Mouse (Mus musculus): ENCODE results near the gene Ear2. TPM values are rescaled to one million over a fixed set of nuclear protein-coding genes. Genes with fewer than 3 reads are reported as not detected.
"Not testable (repeated sequence)": the region's sequence is repeated elsewhere in the genome, so short reads cannot be mapped to it uniquely, and the experiment has no call there.

Gene Ear2
- polyA plus RNA-seq (2015; fragmentation: Nextera tagmentation; extraction: Ambion mirVana): 0.29 TPM in 1 of 2 replicates, not detected in the other

GRCm38 (mm10) chr14:44102354-44102753, at the start of gene Ear2:
TSS of gene Ear2 (plus strand) at chr14:44102654.
- not testable (repeated sequence) for H3K4me3 ChIP-seq; H3K27me3 ChIP-seq (replicated peaks); H3K4me1 ChIP-seq; H3K9ac ChIP-seq; H3K27ac ChIP-seq (replicated peaks); H3K36me3 ChIP-seq; H3K9me3 ChIP-seq; H3K4me2 ChIP-seq; ATAC-seq (ENCODE audit: extremely low read depth, insufficient number of reproducible peaks, low FRiP score, low TSS enrichment)
- WGBS: 70% methylated on average over 2 of the region's 2 CpGs

- H3K9me3 ChIP-seq; H3K4me2 ChIP-seq; ATAC-seq (ENCODE audit: extremely low read depth, insufficient number of reproducible peaks, low FRiP score, low TSS enrichment); H3K4me1 ChIP-seq; H3K27ac ChIP-seq (replicated peaks); H3K36me3 ChIP-seq; H3K4me3 ChIP-seq; H3K9ac ChIP-seq; H3K27me3 ChIP-seq (replicated peaks): not testable (repeated sequence)
- 59% methylated on average over 1 of the region's 1 CpGs for WGBS
Observed at GRCm38 (mm10) chr14:44067879-44068278, 34.6 kb upstream of the Ear2 start.

- H3K27ac ChIP-seq (replicated peaks); H3K36me3 ChIP-seq; ATAC-seq (ENCODE audit: extremely low read depth, insufficient number of reproducible peaks, low FRiP score, low TSS enrichment); H3K9ac ChIP-seq; H3K4me2 ChIP-seq; H3K4me3 ChIP-seq; H3K27me3 ChIP-seq (replicated peaks); H3K9me3 ChIP-seq; H3K4me1 ChIP-seq: not testable (repeated sequence)
- 79% methylated on average over 2 of the region's 3 CpGs for WGBS
Observed at GRCm38 (mm10) chr14:44070595-44070994, 31.9 kb upstream of the Ear2 start.

GRCm38 (mm10) chr14:44077785-44078341, 24.6 kb upstream of the Ear2 start:
- not testable (repeated sequence) for H3K9ac ChIP-seq; H3K4me2 ChIP-seq; H3K9me3 ChIP-seq; H3K27me3 ChIP-seq (replicated peaks); H3K36me3 ChIP-seq; H3K27ac ChIP-seq (replicated peaks); ATAC-seq (ENCODE audit: extremely low read depth, insufficient number of reproducible peaks, low FRiP score, low TSS enrichment); H3K4me1 ChIP-seq; H3K4me3 ChIP-seq
- 63% methylated on average over 5 of the region's 5 CpGs for WGBS

- 78% methylated on average over 1 of the region's 1 CpGs for WGBS
- H3K27me3 ChIP-seq (replicated peaks); H3K36me3 ChIP-seq; H3K27ac ChIP-seq (replicated peaks); H3K4me2 ChIP-seq; H3K4me3 ChIP-seq; H3K4me1 ChIP-seq; H3K9ac ChIP-seq; H3K9me3 ChIP-seq; ATAC-seq (ENCODE audit: extremely low read depth, insufficient number of reproducible peaks, low FRiP score, low TSS enrichment): not testable (repeated sequence)
Observed at GRCm38 (mm10) chr14:44086588-44086987, 15.9 kb upstream of the Ear2 start.

DNA sequence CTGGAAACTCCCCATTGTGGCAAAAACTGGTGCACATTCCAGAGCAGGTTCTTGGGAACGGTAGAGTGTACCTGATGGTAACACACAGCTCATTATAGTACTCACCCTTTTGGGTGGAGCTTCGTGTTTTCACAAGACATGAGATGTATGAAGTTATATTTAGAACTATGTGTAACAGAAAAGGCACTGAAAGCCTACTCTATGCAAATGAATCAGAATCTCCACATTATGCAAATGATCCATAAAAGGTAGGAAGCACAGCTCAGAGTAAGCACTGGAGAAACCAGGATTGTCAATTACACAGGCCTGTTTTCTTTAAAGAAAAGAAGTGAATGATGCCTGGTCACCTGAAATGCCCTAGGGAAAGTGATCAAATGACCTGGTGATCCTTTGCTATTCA, 14.9 kb upstream of the Ear2 start:
- H3K4me1 ChIP-seq; H3K4me2 ChIP-seq; H3K4me3 ChIP-seq; H3K27ac ChIP-seq (replicated peaks); ATAC-seq (ENCODE audit: extremely low read depth, insufficient number of reproducible peaks, low FRiP score, low TSS enrichment); H3K36me3 ChIP-seq; H3K9me3 ChIP-seq; H3K27me3 ChIP-seq (replicated peaks); H3K9ac ChIP-seq: not testable (repeated sequence)
- WGBS: 47% methylated on average over 2 of the region's 2 CpGs

GRCm38 (mm10) chr14:44091524-44091923, 10.9 kb upstream of the Ear2 start:
- not testable (repeated sequence) for H3K4me3 ChIP-seq; H3K9me3 ChIP-seq; H3K4me2 ChIP-seq; H3K27me3 ChIP-seq (replicated peaks); H3K36me3 ChIP-seq; H3K27ac ChIP-seq (replicated peaks); H3K4me1 ChIP-seq; ATAC-seq (ENCODE audit: extremely low read depth, insufficient number of reproducible peaks, low FRiP score, low TSS enrichment); H3K9ac ChIP-seq
- 35% methylated on average over 1 of the region's 1 CpGs for WGBS

- not testable (repeated sequence) for H3K27me3 ChIP-seq (replicated peaks); H3K4me3 ChIP-seq; H3K4me2 ChIP-seq; H3K9ac ChIP-seq; H3K4me1 ChIP-seq; H3K36me3 ChIP-seq; ATAC-seq (ENCODE audit: extremely low read depth, insufficient number of reproducible peaks, low FRiP score, low TSS enrichment); H3K27ac ChIP-seq (replicated peaks); H3K9me3 ChIP-seq
- WGBS: 44% methylated on average over 5 of the region's 5 CpGs
Observed at GRCm38 (mm10) chr14:44094445-44094844, 8.0 kb upstream of the Ear2 start.

DNA sequence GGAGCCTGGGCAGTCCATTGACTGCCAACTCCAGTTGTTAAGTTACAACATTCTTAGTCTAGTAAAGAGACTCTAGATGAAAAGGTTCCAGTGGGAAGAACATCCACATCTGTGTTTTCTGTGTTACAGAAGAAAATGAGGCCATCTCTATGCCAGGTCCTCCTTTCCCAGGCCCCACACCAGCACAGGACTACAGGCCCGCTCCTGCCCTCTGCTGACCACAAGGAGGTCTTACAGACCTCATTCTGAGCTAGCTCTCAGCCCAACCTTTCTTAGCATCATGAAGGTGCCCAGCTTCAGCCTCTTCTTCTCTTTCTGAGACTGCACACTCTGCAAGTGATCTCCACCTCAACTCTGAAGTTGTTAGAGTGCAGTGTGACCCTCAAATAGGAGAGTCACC, 2.4 kb upstream of the Ear2 start:
- H3K9ac ChIP-seq; ATAC-seq (ENCODE audit: extremely low read depth, insufficient number of reproducible peaks, low FRiP score, low TSS enrichment); H3K4me2 ChIP-seq; H3K4me3 ChIP-seq; H3K36me3 ChIP-seq; H3K9me3 ChIP-seq; H3K4me1 ChIP-seq; H3K27ac ChIP-seq (replicated peaks); H3K27me3 ChIP-seq (replicated peaks): not testable (repeated sequence)
- no CpG with 5 or more reads among the region's 1 CpGs for WGBS

DNA sequence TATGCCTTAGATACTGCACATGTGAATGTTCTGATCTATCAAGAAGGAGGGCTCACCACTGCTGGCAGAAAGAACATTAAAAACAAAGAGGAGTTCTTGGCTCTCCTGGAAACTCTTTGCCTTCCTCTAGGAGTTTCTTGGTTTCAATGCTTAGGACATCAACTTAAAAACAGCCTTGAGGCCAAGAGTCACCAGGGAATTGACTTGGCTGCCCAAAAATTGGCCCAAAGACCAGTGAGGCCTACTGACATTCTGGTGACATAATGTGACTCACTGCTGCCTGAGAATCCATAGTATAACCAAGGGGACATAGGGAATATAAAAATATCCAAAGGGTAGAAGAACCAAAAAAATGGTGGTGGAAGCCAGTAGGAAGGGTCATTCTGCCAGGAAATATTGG, 8.5 kb downstream of the Ear2 start:
- no peak for ATAC-seq (ENCODE audit: extremely low read depth, insufficient number of reproducible peaks, low FRiP score, low TSS enrichment)
- no peaks in the 10 kb centered on the region for H3K4me1 ChIP-seq
- no peaks in the 10 kb centered on the region for H3K9me3 ChIP-seq
- H3K36me3 ChIP-seq: no peaks in the 10 kb centered on the region
- H3K4me3 ChIP-seq: no peak overlapping the region
- H3K4me2 ChIP-seq: no peak overlapping the region
- H3K27ac ChIP-seq (replicated peaks): no peak overlapping the region
- H3K27me3 ChIP-seq (replicated peaks): no peaks in the 10 kb centered on the region
- no peak overlapping the region for H3K9ac ChIP-seq

DNA sequence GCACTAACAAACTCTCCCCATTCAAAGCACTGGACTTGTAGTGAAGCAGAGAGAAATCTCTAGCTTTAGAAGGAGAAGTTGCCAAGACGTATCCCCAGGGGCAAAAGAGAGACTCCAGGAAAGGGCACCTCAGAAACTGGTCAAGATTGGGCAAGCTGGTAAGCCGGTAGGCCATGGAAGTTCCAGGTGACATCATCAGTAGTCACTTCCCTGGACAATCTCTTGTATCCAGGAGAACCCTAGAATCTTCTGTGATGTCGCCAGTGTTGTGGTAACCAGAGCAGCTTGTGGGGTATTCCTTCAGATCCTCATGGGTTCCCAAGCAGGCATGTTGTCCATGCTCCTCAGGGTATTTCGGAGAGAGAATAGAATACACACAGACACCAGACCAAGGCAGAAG, 21.1 kb downstream of the Ear2 start, which contains the start of gene Gm3327:
Gm3327 (plus strand) TSS at position 301 of the 400 bp plus-strand sequence.
- not testable (repeated sequence) for ATAC-seq (ENCODE audit: extremely low read depth, insufficient number of reproducible peaks, low FRiP score, low TSS enrichment); H3K9ac ChIP-seq; H3K9me3 ChIP-seq; H3K4me1 ChIP-seq; H3K4me3 ChIP-seq; H3K4me2 ChIP-seq; H3K36me3 ChIP-seq; H3K27ac ChIP-seq (replicated peaks); H3K27me3 ChIP-seq (replicated peaks)
- WGBS: 74% methylated on average over 4 of the region's 4 CpGs
